Mouse (Mus musculus) E14TG2a.4 (cell line): ENCODE measurements around the gene Chst11.

Experiments used
- CTCF ChIP-seq: conservative IDR thresholded peaks from 2 replicates; pipeline ENCODE4 v1.5.1; 2014; ENCODE audit warnings: low read length
- POU5F1 ChIP-seq: IDR thresholded peaks from 2 replicates; pipeline ENCODE4 v1.6.1; 2014; ENCODE audit warnings: low read length, borderline replicate concordance

DNA sequence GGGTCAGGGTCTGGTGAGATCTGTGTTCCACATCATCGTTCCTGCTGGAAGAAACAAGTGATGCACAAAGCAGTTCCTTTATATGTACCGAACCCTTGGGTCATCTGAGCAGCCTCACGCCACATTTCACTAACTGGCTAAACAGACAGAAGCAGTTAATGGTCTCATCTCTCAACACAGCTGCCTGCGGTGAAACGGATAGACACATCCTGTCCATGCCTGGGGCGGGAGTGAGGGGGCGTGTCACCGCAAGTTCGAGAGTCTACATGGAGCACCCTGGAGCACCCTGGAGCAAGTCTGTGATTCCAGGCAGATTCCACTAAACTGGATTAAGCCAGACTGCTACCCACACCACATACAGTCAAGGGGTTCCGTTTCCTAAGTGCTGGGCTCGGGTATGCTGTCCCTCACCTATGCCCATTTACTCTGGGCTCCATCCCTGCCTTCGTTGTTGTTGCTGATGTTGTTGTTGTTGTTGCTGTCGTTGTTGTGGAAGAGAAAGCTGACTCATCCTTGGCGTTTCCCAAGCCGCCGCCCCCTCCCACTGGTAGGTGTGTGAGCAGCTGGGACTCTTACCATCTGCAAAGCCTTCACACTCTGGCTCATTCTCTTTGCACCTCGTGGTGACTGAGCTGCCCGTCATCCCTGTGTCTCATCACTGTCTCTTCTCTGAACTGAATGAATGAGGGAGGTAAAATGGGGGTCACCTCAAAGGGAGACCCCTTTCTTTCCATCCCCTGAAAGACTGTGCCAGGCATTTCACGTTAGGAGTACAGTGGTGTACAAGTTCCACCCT is 86.7 kb downstream of the Chst11 start:
- TF ChIP-seq CTCF = no peak
- TF ChIP-seq POU5F1 = no peak
